Mouse (Mus musculus): ENCODE results near the gene Kiz. TPM values are rescaled to one million over a fixed set of nuclear protein-coding genes. Genes with fewer than 3 reads are reported as not detected.

The Kiz gene
- polyA plus RNA-seq, 1 experiment from 2014 or later: 27.9 TPM

GRCm38 (mm10) chr2:146920375-146921160 lies 64.9 kb downstream of the Kiz start:
- H3K9ac ChIP-seq (ENCODE audit: low read depth, low read length): no peak overlapping the region
- no peaks in the 10 kb centered on the region for H3K36me3 ChIP-seq (ENCODE audit: control insufficient read depth, insufficient read depth, low read length)
- H3K4me2 ChIP-seq (ENCODE audit: low read length): no peak overlapping the region
- H3K4me1 ChIP-seq (ENCODE audit: control insufficient read depth, insufficient read depth, low read length): no peaks in the 10 kb centered on the region
- H3K27me3 ChIP-seq (ENCODE audit: control insufficient read depth, insufficient read depth, low read depth, low read length): no peaks in the 10 kb centered on the region
- WGBS: 14% methylated on average over 8 of the region's 8 CpGs
- no peak for ATAC-seq
- H3K9me3 ChIP-seq (replicated peaks; ENCODE audit: control insufficient read depth, low read length, poor library complexity, severe bottlenecking): no peaks in the 10 kb centered on the region
- H3K27ac ChIP-seq (ENCODE audit: low read length): no peak overlapping the region
- no peak overlapping the region for H3K4me3 ChIP-seq (ENCODE audit: low read depth, low read length)

- Histone ChIP-seq H3K9ac (ENCODE audit: low read depth, low read length) (no peak overlapping the region), H3K27me3 (ENCODE audit: control insufficient read depth, insufficient read depth, low read depth, low read length) (no peaks in the 10 kb centered on the region), H3K9me3 (replicated peaks; ENCODE audit: control insufficient read depth, low read length, poor library complexity, severe bottlenecking) (0 out of 2 replicates have a peak, but pooled peaks cover 4% of the 10 kb centered on the region), H3K4me3 (ENCODE audit: low read depth, low read length) (no peak overlapping the region), H3K4me2 (ENCODE audit: low read length) (no peak overlapping the region), H3K4me1 (ENCODE audit: control insufficient read depth, insufficient read depth, low read length) (no peaks in the 10 kb centered on the region), H3K27ac (ENCODE audit: low read length) (no peak overlapping the region), H3K36me3 (ENCODE audit: control insufficient read depth, insufficient read depth, low read length) (no peaks in the 10 kb centered on the region)
- WGBS: 100% methylated on average over 1 of the region's 1 CpGs
- no peak for ATAC-seq
Measured at GRCm38 (mm10) chr2:146925296-146925695, 69.6 kb downstream of the Kiz start.

GRCm38 (mm10) chr2:146925846-146926245 lies 70.2 kb downstream of the Kiz start:
- Histone ChIP-seq H3K36me3 (ENCODE audit: control insufficient read depth, insufficient read depth, low read length) (no peaks in the 10 kb centered on the region), H3K27me3 (ENCODE audit: control insufficient read depth, insufficient read depth, low read depth, low read length) (no peaks in the 10 kb centered on the region), H3K4me2 (ENCODE audit: low read length) (no peak overlapping the region), H3K4me3 (ENCODE audit: low read depth, low read length) (no peak overlapping the region), H3K9me3 (replicated peaks; ENCODE audit: control insufficient read depth, low read length, poor library complexity, severe bottlenecking) (0 out of 2 replicates have a peak, but pooled peaks cover 4% of the 10 kb centered on the region), H3K4me1 (ENCODE audit: control insufficient read depth, insufficient read depth, low read length) (no peaks in the 10 kb centered on the region), H3K9ac (ENCODE audit: low read depth, low read length) (no peak overlapping the region), H3K27ac (ENCODE audit: low read length) (no peak overlapping the region)
- ATAC-seq: no peak
- 94% methylated on average over 4 of the region's 4 CpGs for WGBS

GRCm38 (mm10) chr2:146948223-146948776 lies 92.6 kb downstream of the Kiz start:
- peaks cover 55% of the 10 kb centered on the region for H3K27me3 ChIP-seq (ENCODE audit: control insufficient read depth, insufficient read depth, low read depth, low read length)
- WGBS: 14% methylated on average over 8 of the region's 8 CpGs
- no peak overlapping the region for H3K27ac ChIP-seq (ENCODE audit: low read length)

GRCm38 (mm10) chr2:146956366-146956765 lies 100.7 kb downstream of the Kiz start:
- Histone ChIP-seq H3K9me3 (replicated peaks; ENCODE audit: control insufficient read depth, low read length, poor library complexity, severe bottlenecking) (no peaks in the 10 kb centered on the region), H3K36me3 (ENCODE audit: control insufficient read depth, insufficient read depth, low read length) (no peaks in the 10 kb centered on the region), H3K27me3 (ENCODE audit: control insufficient read depth, insufficient read depth, low read depth, low read length) (peaks cover 37% of the 10 kb centered on the region), H3K4me1 (ENCODE audit: control insufficient read depth, insufficient read depth, low read length) (peaks cover 4% of the 10 kb centered on the region), H3K27ac (ENCODE audit: low read length) (no peak overlapping the region), H3K4me2 (ENCODE audit: low read length) (no peak overlapping the region), H3K9ac (ENCODE audit: low read depth, low read length) (no peak overlapping the region), H3K4me3 (ENCODE audit: low read depth, low read length) (no peak overlapping the region)
- WGBS: 31% methylated on average over 6 of the region's 6 CpGs
- ATAC-seq: no peak

More at GRCm38 (mm10) chr2:146948223-146948776, 92.6 kb downstream of the Kiz start:
- no peak overlapping the region for H3K9ac ChIP-seq (ENCODE audit: low read depth, low read length)
- no peak for ATAC-seq
- H3K4me1 ChIP-seq (ENCODE audit: control insufficient read depth, insufficient read depth, low read length): peaks cover 2% of the 10 kb centered on the region; the same call in 1 of the 2 replicates
- H3K36me3 ChIP-seq (ENCODE audit: control insufficient read depth, insufficient read depth, low read length): no peaks in the 10 kb centered on the region
- H3K4me2 ChIP-seq (ENCODE audit: low read length): no peak overlapping the region
- H3K4me3 ChIP-seq (ENCODE audit: low read depth, low read length): no peak overlapping the region
- no peaks in the 10 kb centered on the region for H3K9me3 ChIP-seq (replicated peaks; ENCODE audit: control insufficient read depth, low read length, poor library complexity, severe bottlenecking)

- H3K9ac ChIP-seq (ENCODE audit: low read depth, low read length): peak overlapping the region; percentile 49
- no peaks in the 10 kb centered on the region for H3K9me3 ChIP-seq (replicated peaks; ENCODE audit: control insufficient read depth, low read length, poor library complexity, severe bottlenecking)
- peaks cover 30% of the 10 kb centered on the region for H3K27me3 ChIP-seq (ENCODE audit: control insufficient read depth, insufficient read depth, low read depth, low read length)
- peak overlapping the region; percentile 36 for H3K4me3 ChIP-seq (ENCODE audit: low read depth, low read length)
- 2% methylated on average over 11 of the region's 11 CpGs for WGBS
- peak; percentile 96 for ATAC-seq
- peaks cover 4% of the 10 kb centered on the region for H3K4me1 ChIP-seq (ENCODE audit: control insufficient read depth, insufficient read depth, low read length)
- H3K36me3 ChIP-seq (ENCODE audit: control insufficient read depth, insufficient read depth, low read length): no peaks in the 10 kb centered on the region
- H3K27ac ChIP-seq (ENCODE audit: low read length): peak overlapping the region; percentile 83
- H3K4me2 ChIP-seq (ENCODE audit: low read length): peak overlapping the region; percentile 66
Measured at GRCm38 (mm10) chr2:146958398-146958911, 102.8 kb downstream of the Kiz start.

DNA sequence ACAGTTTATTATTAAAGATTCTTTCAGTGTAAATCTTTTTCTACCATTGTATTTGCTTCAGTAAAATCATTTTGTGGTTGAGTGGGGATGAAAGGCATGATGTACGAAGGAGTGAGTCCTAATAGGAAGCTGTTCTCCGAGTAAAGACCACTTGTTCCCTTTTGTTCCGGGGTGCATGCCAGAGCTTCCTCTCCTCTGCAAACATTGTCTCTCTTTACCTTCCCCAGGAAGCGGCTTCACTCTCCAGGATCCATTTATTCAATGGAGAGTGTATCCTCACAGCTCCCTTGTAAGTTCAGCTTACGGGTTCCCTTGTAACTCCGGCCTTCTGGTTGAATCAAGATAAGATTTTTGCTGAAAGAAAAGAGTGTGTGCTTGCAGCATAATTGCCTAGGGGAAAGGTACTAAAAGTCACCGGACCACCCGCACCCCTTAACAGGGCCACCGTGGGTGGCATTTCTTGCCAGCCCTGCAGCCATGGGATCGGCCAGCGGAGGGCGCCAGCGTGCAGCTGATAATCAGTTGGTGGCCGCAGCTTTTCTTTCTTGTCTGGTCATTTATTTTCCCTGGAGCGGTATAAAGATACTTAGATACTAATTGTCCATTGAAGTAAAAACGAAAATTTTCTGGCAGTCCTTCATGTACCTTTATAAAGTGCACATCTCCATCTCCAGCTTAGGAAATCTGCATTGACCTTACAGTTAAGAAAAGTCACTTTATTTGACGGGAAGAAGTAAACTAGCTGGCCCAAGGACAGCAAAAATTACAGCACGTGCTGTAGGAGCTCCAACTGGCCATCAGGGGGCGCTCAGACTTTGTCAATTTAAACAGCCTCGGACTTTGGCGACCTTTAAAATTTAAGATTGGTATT lies 103.5 kb downstream of the Kiz start:
- H3K4me3 ChIP-seq (ENCODE audit: low read depth, low read length): peak overlapping the region; percentile 36
- H3K9me3 ChIP-seq (replicated peaks; ENCODE audit: control insufficient read depth, low read length, poor library complexity, severe bottlenecking): no peaks in the 10 kb centered on the region
- H3K27me3 ChIP-seq (ENCODE audit: control insufficient read depth, insufficient read depth, low read depth, low read length): peaks cover 25% of the 10 kb centered on the region
- WGBS: under 1% methylated on average over 21 of the region's 21 CpGs
- H3K4me2 ChIP-seq (ENCODE audit: low read length): peak overlapping the region; percentile 66
- ATAC-seq: peak; percentile 89
- no peaks in the 10 kb centered on the region for H3K36me3 ChIP-seq (ENCODE audit: control insufficient read depth, insufficient read depth, low read length)
- H3K4me1 ChIP-seq (ENCODE audit: control insufficient read depth, insufficient read depth, low read length): peaks cover 4% of the 10 kb centered on the region
- H3K27ac ChIP-seq (ENCODE audit: low read length): peak overlapping the region; percentile 83
- peak overlapping the region; percentile 49; the same call in 1 of the 2 replicates for H3K9ac ChIP-seq (ENCODE audit: low read depth, low read length)

DNA sequence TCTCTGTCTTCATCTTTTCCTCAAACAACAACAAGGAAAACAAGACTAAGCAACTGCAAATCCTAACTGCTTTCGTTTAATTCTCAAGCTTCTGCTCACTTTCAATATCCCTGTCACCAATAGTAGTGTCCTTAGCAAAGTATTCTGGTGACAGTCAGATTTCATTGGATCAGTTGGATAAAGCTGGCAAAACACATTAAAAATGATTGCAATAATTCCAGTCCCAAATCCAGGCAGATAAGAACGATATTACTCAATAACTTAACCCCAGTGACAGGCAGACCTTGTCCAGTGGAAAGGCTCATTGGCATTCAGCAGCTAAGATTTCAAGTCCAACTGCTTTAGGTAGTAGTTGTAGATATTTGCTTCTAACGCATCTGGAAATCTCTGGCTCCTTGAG lies 119.4 kb downstream of the Kiz start:
- no peak for ATAC-seq
- WGBS: 87% methylated on average over 3 of the region's 3 CpGs
- Histone ChIP-seq H3K27me3 (ENCODE audit: control insufficient read depth, insufficient read depth, low read depth, low read length) (no peaks in the 10 kb centered on the region), H3K4me2 (ENCODE audit: low read length) (no peak overlapping the region), H3K9ac (ENCODE audit: low read depth, low read length) (no peak overlapping the region), H3K27ac (ENCODE audit: low read length) (no peak overlapping the region), H3K36me3 (ENCODE audit: control insufficient read depth, insufficient read depth, low read length) (no peaks in the 10 kb centered on the region), H3K4me1 (ENCODE audit: control insufficient read depth, insufficient read depth, low read length) (no peaks in the 10 kb centered on the region), H3K9me3 (replicated peaks; ENCODE audit: control insufficient read depth, low read length, poor library complexity, severe bottlenecking) (no peaks in the 10 kb centered on the region), H3K4me3 (ENCODE audit: low read depth, low read length) (no peak overlapping the region)

All from midbrain, embryonic 16.5 days (tissue).